ENCODE assay signal across 9 mouse cellular contexts in genomic region chr9:121059286-121059685, GRCm38 (mm10).
A peak's percentile ranks its signal among the peaks of the same experiment; 100 is the strongest.
DNase-seq lines count a peak whose midpoint lies in the region; ATAC-seq and TF ChIP-seq lines count a peak whose summit lies in the region.
"Had no signal": no experiment of that assay in that cellular context is flagged by ENCODE, and none has a peak within 500 bp of the region (broad histone marks: within the 10 kb centered on the region; RNA-seq: fewer than 3 reads in every experiment).

No protein-coding gene starts in this region.

- DNase-seq in MEL (ENCODE audit: low read depth, low spot score): peak; percentile 40
- peak; percentile 9 for DNase-seq in c-Kit-positive CD71-negative TER-119-negative erythroid progenitor cells, embryonic 14.5 days (ENCODE audit: low read depth)
- DNase-seq in layer of hippocampus, postnatal 36 days: no peak
- no peak for DNase-seq in layer of hippocampus, adult 9-10 months (ENCODE audit: low spot score)

- no peak overlapping the region for H3K27ac ChIP-seq in kidney, embryonic 14.5 days (ENCODE audit: low read depth, low read length)
- no peak overlapping the region for H3K27ac ChIP-seq in kidney, embryonic 16.5 days (ENCODE audit: low read length)
- H3K27ac ChIP-seq in MEL (ENCODE audit: control insufficient read depth, low read depth, low read length): no peak overlapping the region
- H3K27ac ChIP-seq in olfactory bulb, adult 2 months (ENCODE audit: insufficient read depth, low read depth, low read length): no peak overlapping the region
- H3K27ac ChIP-seq: neural tube, embryonic 12.5 days had no signal

- peaks cover 14% of the 10 kb centered on the region for H3K4me1 ChIP-seq in kidney, embryonic 14.5 days (ENCODE audit: control insufficient read depth, insufficient read depth, low read length)
- H3K4me1 ChIP-seq in kidney, embryonic 16.5 days (ENCODE audit: insufficient read depth, low read length): peaks cover 26% of the 10 kb centered on the region
- no peaks in the 10 kb centered on the region for H3K4me1 ChIP-seq in MEL (ENCODE audit: control insufficient read depth in 1 of 2, insufficient read depth in 2 of 2, low read length in 2 of 2)
- peaks cover 19% of the 10 kb centered on the region for H3K4me1 ChIP-seq in olfactory bulb, adult 2 months (ENCODE audit: control insufficient read depth, insufficient read depth, low read length)

- H3K9ac ChIP-seq in kidney, embryonic 14.5 days (ENCODE audit: low read depth, low read length): no peak overlapping the region
- no peak overlapping the region for H3K9ac ChIP-seq in kidney, embryonic 16.5 days (replicated peaks; ENCODE audit: low read length)
- no peak overlapping the region for H3K9ac ChIP-seq in MEL (ENCODE audit: control insufficient read depth, low read depth, low read length, poor library complexity, severe bottlenecking)
- H3K9ac ChIP-seq: embryonic facial prominence, embryonic 13.5 days; neural tube, embryonic 12.5 days had no signal

- no peaks in the 10 kb centered on the region for H3K9me3 ChIP-seq in kidney, embryonic 14.5 days (ENCODE audit: control insufficient read depth, low read length)
- H3K9me3 ChIP-seq in kidney, embryonic 16.5 days (ENCODE audit: low read length): no peaks in the 10 kb centered on the region
- no peaks in the 10 kb centered on the region for H3K9me3 ChIP-seq in MEL (replicated peaks; ENCODE audit: insufficient read depth, low read length)
- H3K9me3 ChIP-seq: embryonic facial prominence, embryonic 13.5 days; neural tube, embryonic 12.5 days had no signal

- ATAC-seq in kidney, embryonic 14.5 days (ENCODE audit: low FRiP score, low TSS enrichment): 0 out of 2 replicates have a peak, but pooled peaks have one; percentile 50
- no peak for ATAC-seq in kidney, embryonic 16.5 days (ENCODE audit: low FRiP score, low TSS enrichment)

- TF ChIP-seq CTCF in MEL (IDR thresholded peaks at IDR 0.05 in 2 of 3, conservative IDR thresholded peaks at IDR 0.05 in 1 of 3; ENCODE audit: control insufficient read depth in 1 of 3, insufficient read depth in 1 of 3, low read depth in 2 of 3, low read length in 3 of 3, poor library complexity in 1 of 3, severe bottlenecking in 1 of 3): peak; percentile 52 to 61 (median 58)
- TF ChIP-seq CTCF in olfactory bulb, adult 2 months (IDR thresholded peaks at IDR 0.05; ENCODE audit: insufficient read depth, low read depth, low read length): 0 out of 2 replicates have a peak, but pooled peaks have one; percentile 15

- WGBS in kidney, embryonic 14.5 days: 98% methylated on average over 3 of the region's 3 CpGs
- 95% methylated on average over 3 of the region's 3 CpGs for WGBS in kidney, embryonic 16.5 days
- 92% methylated on average over 3 of the region's 3 CpGs for WGBS in olfactory bulb, adult 2 months

- H3K79me2 ChIP-seq in MEL (ENCODE audit: control insufficient read depth, insufficient read depth, low read length, poor library complexity): no peaks in the 10 kb centered on the region

- no peak; the same call in 1 of the 2 replicates for TF ChIP-seq RAD21 in MEL (IDR thresholded peaks at IDR 0.05; ENCODE audit: low read depth, low read length)

- no peak for TF ChIP-seq EP300 in MEL (IDR thresholded peaks at IDR 0.05; ENCODE audit: low read depth in 1 of 2, low read length in 2 of 2)

- TF ChIP-seq POLR2A in MEL (IDR thresholded peaks at IDR 0.05; ENCODE audit: control insufficient read depth in 1 of 2, insufficient read depth in 1 of 2, low read depth in 1 of 2, low read length in 2 of 2, poor library complexity in 1 of 2): no peak
- no peak for TF ChIP-seq POLR2A in olfactory bulb, adult 2 months (IDR thresholded peaks at IDR 0.05; ENCODE audit: insufficient read depth, low read depth, low read length)

- H3K27me3 ChIP-seq in kidney, embryonic 14.5 days (ENCODE audit: control insufficient read depth, insufficient read depth, low read length): no peaks in the 10 kb centered on the region
- H3K27me3 ChIP-seq in kidney, embryonic 16.5 days (ENCODE audit: insufficient read depth, low read length): no peaks in the 10 kb centered on the region
- H3K27me3 ChIP-seq in MEL (ENCODE audit: control insufficient read depth in 1 of 2, insufficient read depth in 2 of 2, low read length in 2 of 2): no peaks in the 10 kb centered on the region
- H3K27me3 ChIP-seq: embryonic facial prominence, embryonic 13.5 days; neural tube, embryonic 12.5 days had no signal

- H3K36me3 ChIP-seq in kidney, embryonic 14.5 days (ENCODE audit: control insufficient read depth, insufficient read depth, low read length): no peaks in the 10 kb centered on the region
- H3K36me3 ChIP-seq in kidney, embryonic 16.5 days (ENCODE audit: insufficient read depth, low read length): no peaks in the 10 kb centered on the region
- H3K36me3 ChIP-seq in MEL (ENCODE audit: control insufficient read depth in 1 of 2, insufficient read depth in 2 of 2, low read length in 2 of 2): no peaks in the 10 kb centered on the region
- H3K36me3 ChIP-seq: embryonic facial prominence, embryonic 13.5 days; neural tube, embryonic 12.5 days had no signal

- H3K4me3 ChIP-seq in kidney, embryonic 14.5 days (ENCODE audit: low read length): no peak overlapping the region
- H3K4me3 ChIP-seq in kidney, embryonic 16.5 days (ENCODE audit: low read length): no peak overlapping the region
- no peak overlapping the region for H3K4me3 ChIP-seq in MEL (ENCODE audit: control insufficient read depth in 1 of 2, insufficient read depth in 1 of 2, low read depth in 2 of 2, low read length in 2 of 2)
- H3K4me3 ChIP-seq in olfactory bulb, adult 2 months (ENCODE audit: insufficient read depth, low read depth, low read length): no peak overlapping the region
- H3K4me3 ChIP-seq: embryonic facial prominence, embryonic 13.5 days; neural tube, embryonic 12.5 days had no signal

- H3K4me2 ChIP-seq in kidney, embryonic 14.5 days (replicated peaks; ENCODE audit: low read depth, low read length): no peak overlapping the region
- H3K4me2 ChIP-seq in kidney, embryonic 16.5 days (replicated peaks; ENCODE audit: low read depth, low read length): no peak overlapping the region
- H3K4me2 ChIP-seq: embryonic facial prominence, embryonic 13.5 days; neural tube, embryonic 12.5 days had no signal

TF ChIP-seq in MEL, 35 proteins besides CTCF, POLR2A, EP300 and RAD21:
- TF ChIP-seq UBTF (IDR thresholded peaks at IDR 0.05; ENCODE audit: borderline replicate concordance, insufficient read depth, low read depth, low read length) (no peak), SMC3 (IDR thresholded peaks at IDR 0.05; ENCODE audit: low read depth, low read length) (peak; percentile 44)
TF ChIP-seq in MEL: peak in this region for 1.

Comparison
In these comparisons a context has a peak if more than half of its experiments do, and no peak if none do; other contexts are left out.
1. DNase-seq: peak in MEL (single experiment) and c-Kit-positive CD71-negative TER-119-negative erythroid progenitor cells, embryonic 14.5 days (single experiment); none in layer of hippocampus, postnatal 36 days (0 of 2) and layer of hippocampus, adult 9-10 months (single experiment).